Mouse (Mus musculus): ENCODE measurements around the gene Pigk. TPM values are rescaled to one million over a fixed set of nuclear protein-coding genes. Genes with fewer than 3 reads are reported as not detected.

Pigk gene
- polyA plus RNA-seq, 1 experiment from 2014 or later: 24.2 TPM

DNA sequence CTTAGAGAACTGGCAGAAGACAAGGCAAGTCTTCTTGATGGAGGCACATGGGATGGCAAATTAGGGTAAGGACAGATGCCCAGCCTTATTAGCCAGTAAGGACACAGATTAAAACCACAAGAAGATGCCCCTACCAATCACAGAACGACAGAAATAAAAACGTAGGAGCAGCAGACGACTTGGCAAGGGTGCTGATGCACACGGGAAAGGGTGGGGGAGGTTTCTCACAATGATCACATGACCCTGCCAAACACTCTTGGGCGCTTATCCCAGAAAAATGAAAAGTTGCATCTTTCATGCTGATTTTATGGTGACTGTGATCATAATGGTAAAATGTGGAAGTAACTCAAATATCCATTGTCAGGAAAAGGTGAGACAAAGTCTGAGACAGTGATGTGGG, 193.2 kb downstream of the Pigk start:
- no peak for ATAC-seq (ENCODE audit: low read depth)
- no peaks in the 10 kb centered on the region for H3K36me3 ChIP-seq
- WGBS (ENCODE audit: insufficient replicate concordance): 59% methylated on average over 5 of the region's 5 CpGs

DNA sequence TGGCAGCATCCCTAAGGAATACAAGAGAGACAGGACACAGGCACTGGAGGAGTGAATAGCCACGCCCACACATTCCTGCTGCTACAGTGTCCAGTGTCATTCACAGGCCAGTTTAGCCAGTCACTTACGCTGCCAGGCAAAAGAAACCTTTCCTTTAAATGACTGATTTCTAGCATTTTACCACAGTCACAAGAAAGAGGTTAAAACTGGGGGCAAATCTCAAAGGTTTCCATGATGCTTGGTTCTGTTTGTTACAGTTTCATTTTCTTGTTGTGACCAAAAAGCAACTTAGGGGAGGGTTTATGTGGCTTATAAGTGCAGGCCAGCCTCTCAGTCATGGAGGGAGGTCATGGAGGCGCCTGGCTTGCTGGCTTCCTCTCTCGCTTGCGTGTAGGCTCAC, 193.8 kb downstream of the Pigk start:
- Histone ChIP-seq H3K9ac (no peak overlapping the region), H3K4me3 (replicated peaks) (no peak overlapping the region), H3K36me3 (no peaks in the 10 kb centered on the region), H3K4me1 (replicated peaks) (peaks cover 9% of the 10 kb centered on the region), H3K27ac (no peak overlapping the region), H3K9me3 (replicated peaks) (no peaks in the 10 kb centered on the region), H3K27me3 (no peaks in the 10 kb centered on the region), H3K4me2 (no peak overlapping the region)
- 59% methylated on average over 5 of the region's 5 CpGs for WGBS (ENCODE audit: insufficient replicate concordance)
- DNase-seq: no peak
- no peak for ATAC-seq (ENCODE audit: low read depth)

More for the DNA sequence above, 193.2 kb downstream of the Pigk start:
- Histone ChIP-seq H3K27me3 (no peaks in the 10 kb centered on the region), H3K4me3 (replicated peaks) (no peak overlapping the region), H3K9me3 (replicated peaks) (no peaks in the 10 kb centered on the region), H3K27ac (no peak overlapping the region), H3K4me1 (replicated peaks) (peaks cover 4% of the 10 kb centered on the region; the same call in 1 of the 2 replicates), H3K9ac (no peak overlapping the region), H3K4me2 (no peak overlapping the region)
- no peak for DNase-seq

DNA sequence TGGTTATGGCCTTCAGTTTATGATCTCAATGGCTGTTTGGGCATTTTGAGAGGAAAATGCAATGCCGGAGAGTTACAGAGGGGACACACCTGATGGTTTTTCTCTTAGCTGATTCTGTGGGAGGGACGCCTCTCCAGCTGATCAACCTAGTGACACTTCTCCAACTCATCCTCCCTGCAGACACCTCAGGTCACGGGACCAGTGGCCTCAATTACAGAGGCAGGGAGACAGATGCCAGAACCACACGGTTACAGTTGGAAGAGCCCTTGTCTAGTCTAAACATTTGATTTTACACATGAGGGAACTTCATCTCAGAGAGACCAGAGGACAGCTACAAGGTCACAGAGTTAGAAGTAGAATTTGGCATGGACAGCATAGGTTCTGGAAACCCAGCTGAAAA, 197.7 kb downstream of the Pigk start:
- 56% methylated on average over 4 of the region's 4 CpGs for WGBS (ENCODE audit: insufficient replicate concordance)
- Histone ChIP-seq H3K4me1 (replicated peaks) (peaks cover 14% of the 10 kb centered on the region), H3K4me2 (no peak overlapping the region), H3K4me3 (replicated peaks) (no peak overlapping the region), H3K9me3 (replicated peaks) (no peaks in the 10 kb centered on the region), H3K36me3 (no peaks in the 10 kb centered on the region), H3K27me3 (no peaks in the 10 kb centered on the region), H3K9ac (no peak overlapping the region), H3K27ac (no peak overlapping the region)
- DNase-seq (no peak), ATAC-seq (ENCODE audit: low read depth) (no peak)

DNA sequence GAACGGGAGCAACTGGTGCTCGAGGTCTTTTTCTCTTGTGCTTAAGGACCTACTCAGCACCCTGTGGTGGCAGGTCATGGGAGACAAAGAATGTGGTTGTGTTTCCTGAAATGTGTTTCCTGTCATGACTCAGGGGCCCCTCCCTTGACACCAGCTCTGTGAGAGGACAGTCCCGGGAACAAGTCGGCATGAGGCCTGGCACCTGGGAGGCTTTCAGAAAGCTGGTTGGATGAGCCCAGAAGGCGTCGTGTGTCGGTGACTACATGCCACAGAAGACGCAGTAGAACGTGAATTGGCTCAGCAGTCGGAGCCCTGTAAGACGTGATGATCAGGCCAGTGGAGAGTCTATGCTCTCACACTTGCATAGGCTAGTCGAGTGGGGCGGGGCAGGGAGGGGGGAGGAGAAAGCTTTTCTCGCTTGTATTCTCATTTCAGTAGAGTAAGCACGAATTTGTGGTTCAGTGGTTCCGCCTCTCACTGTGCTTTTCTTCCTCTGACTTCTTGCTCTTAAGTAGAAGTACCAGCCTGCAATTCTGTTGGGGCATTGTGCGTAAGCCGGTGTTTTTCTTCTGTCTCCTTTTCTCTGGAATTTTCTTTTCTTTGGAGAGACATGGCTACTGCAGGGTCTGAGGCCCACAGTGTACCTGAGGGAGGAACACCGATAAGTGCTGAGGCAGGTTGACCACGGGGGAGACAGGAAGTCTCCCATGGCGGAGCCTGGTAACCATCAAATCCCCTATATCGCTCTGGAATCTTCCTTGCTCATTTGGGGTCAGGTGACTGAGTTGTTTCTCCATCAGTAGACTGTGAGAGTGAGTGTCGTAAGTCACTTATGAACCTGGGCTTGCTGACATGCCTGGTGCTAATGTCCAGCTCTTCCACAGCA, 198.6 kb downstream of the Pigk start:
- Histone ChIP-seq H3K4me1 (replicated peaks) (peaks cover 14% of the 10 kb centered on the region), H3K27ac (no peak overlapping the region; the same call in 1 of the 2 replicates), H3K36me3 (no peaks in the 10 kb centered on the region), H3K27me3 (no peaks in the 10 kb centered on the region), H3K4me2 (peak overlapping the region; percentile 29), H3K9ac (no peak overlapping the region), H3K4me3 (replicated peaks) (no peak overlapping the region), H3K9me3 (replicated peaks) (no peaks in the 10 kb centered on the region)
- 17% methylated on average over 23 of the region's 23 CpGs for WGBS (ENCODE audit: insufficient replicate concordance)
- peak; percentile 71 for ATAC-seq (ENCODE audit: low read depth)
- DNase-seq: peak; percentile 12

DNA sequence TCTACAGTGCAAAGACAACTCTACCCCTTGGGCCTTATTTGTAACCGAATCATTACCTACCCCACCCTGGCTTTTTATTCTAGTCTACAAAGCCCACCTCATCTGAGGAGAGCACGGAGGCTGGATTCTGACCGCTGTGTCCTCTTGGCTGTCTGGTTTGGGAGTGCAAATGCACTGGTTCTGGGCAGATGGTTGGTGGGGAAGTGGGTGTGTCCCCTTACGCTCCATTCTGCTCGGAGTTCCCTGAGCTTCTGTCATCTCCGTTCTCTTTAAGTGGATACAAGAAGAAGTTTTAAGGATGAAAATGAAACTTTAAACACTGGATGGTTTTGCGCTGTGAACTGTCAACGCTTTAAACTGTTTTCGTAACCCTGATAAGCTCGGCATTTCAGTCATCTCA, 199.2 kb downstream of the Pigk start:
- DNase-seq (no peak), ATAC-seq (ENCODE audit: low read depth) (no peak)
- Histone ChIP-seq H3K27me3 (no peaks in the 10 kb centered on the region), H3K27ac (no peak overlapping the region), H3K4me1 (replicated peaks) (peaks cover 14% of the 10 kb centered on the region), H3K9me3 (replicated peaks) (no peaks in the 10 kb centered on the region), H3K36me3 (no peaks in the 10 kb centered on the region), H3K9ac (no peak overlapping the region), H3K4me2 (no peak overlapping the region), H3K4me3 (replicated peaks) (no peak overlapping the region)
- WGBS (ENCODE audit: insufficient replicate concordance): 72% methylated on average over 10 of the region's 10 CpGs

DNA sequence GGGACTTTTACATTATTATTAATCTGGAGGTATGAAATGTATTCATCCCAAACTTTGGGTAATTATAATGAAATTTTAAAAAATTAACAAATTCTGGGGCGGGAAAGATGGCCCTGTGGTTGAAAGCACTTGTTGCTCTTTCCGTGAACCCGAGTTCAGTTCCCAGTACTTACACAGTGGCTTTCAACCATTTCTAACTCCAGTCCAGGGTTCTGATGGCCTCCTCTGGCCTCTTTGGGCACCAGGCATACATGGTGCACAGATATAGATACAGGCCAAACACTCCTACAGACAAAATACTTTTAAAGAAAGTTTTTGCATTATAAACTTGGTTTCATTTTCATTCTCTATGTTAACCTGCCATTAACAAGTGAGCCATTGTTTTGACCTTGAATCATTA, 199.7 kb downstream of the Pigk start:
- no peaks in the 10 kb centered on the region for H3K36me3 ChIP-seq
- no peak overlapping the region for H3K4me2 ChIP-seq
- DNase-seq: no peak
- H3K27me3 ChIP-seq: no peaks in the 10 kb centered on the region
- H3K9ac ChIP-seq: no peak overlapping the region
- WGBS (ENCODE audit: insufficient replicate concordance): 80% methylated on average over 3 of the region's 3 CpGs
- no peak overlapping the region for H3K4me3 ChIP-seq (replicated peaks)
- H3K4me1 ChIP-seq (replicated peaks): peaks cover 14% of the 10 kb centered on the region
- ATAC-seq (ENCODE audit: low read depth): no peak
- H3K27ac ChIP-seq: no peak overlapping the region
- H3K9me3 ChIP-seq (replicated peaks): no peaks in the 10 kb centered on the region

DNA sequence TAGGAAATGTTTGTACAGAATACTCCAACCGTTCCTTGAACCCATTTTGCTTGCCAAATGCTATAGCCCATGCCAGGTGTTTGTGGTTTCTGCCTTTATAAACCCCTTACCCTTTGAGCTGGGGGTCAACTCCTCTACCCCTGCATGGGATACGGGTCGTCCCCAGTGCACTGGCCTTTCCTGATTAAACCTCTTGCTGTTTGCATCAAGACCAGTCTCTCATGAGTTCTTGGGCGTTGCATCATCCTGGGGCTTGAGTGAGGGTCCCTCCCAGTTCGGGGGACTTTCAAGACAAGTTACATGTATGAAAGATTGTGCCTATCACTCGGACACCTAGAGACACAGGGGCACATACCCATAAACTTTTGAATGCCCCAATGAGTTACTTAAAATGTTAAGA, 200.5 kb downstream of the Pigk start:
- WGBS (ENCODE audit: insufficient replicate concordance): 65% methylated on average over 6 of the region's 6 CpGs
- Histone ChIP-seq H3K9ac (no peak overlapping the region), H3K4me2 (no peak overlapping the region), H3K4me1 (replicated peaks) (peaks cover 14% of the 10 kb centered on the region), H3K27ac (no peak overlapping the region), H3K9me3 (replicated peaks) (no peaks in the 10 kb centered on the region), H3K27me3 (no peaks in the 10 kb centered on the region), H3K36me3 (no peaks in the 10 kb centered on the region), H3K4me3 (replicated peaks) (no peak overlapping the region)
- ATAC-seq (ENCODE audit: low read depth) (no peak), DNase-seq (no peak)

DNA sequence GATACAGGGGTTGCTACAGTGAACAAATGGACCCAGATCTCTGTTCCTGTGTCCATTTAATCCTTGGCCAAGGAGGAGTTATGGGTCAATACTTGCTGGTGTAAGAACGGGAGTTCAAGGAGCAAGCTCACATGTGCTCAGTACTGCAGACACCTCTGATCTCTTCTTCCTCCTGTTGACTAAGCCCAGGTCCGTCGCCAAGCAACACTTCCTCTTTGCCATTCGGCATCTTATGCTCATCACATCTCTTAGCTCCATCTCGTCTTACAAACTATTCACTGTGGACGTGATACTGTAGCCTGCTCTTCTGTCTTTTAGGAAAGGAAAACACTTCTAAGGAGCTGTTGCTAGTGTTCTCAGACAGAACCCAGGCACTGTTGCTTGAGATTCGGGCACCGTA, 203.7 kb downstream of the Pigk start:
- WGBS (ENCODE audit: insufficient replicate concordance): 59% methylated on average over 8 of the region's 8 CpGs
- H3K27ac ChIP-seq: no peak overlapping the region
- H3K36me3 ChIP-seq: no peaks in the 10 kb centered on the region
- H3K4me1 ChIP-seq (replicated peaks): peaks cover 7% of the 10 kb centered on the region; the same call in 1 of the 2 replicates
- H3K4me2 ChIP-seq: no peak overlapping the region
- no peaks in the 10 kb centered on the region for H3K27me3 ChIP-seq
- ATAC-seq (ENCODE audit: low read depth) (no peak), DNase-seq (no peak)
- H3K4me3 ChIP-seq (replicated peaks): no peak overlapping the region
- H3K9ac ChIP-seq: no peak overlapping the region
- no peaks in the 10 kb centered on the region for H3K9me3 ChIP-seq (replicated peaks)

DNA sequence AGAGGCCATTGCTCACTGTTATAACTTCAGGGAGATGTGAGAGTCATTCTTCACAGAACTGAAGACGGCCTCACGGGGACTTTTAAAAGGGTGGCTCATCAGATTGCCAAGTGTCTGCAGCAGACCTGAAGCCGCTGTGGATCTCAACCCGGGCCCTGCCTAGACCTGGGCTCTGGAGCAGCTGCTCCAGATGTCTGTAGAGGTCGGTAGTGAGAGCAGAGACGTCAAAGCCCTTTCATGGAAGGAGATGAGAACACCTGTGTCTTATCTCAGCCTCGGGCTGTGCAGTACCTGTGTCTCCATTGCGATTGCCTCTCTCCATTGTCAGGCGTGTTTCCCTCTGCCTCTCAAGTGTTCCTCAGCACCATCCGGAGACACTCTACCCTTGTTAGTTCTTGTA, 205.2 kb downstream of the Pigk start:
- DNase-seq (no peak), ATAC-seq (ENCODE audit: low read depth) (no peak)
- H3K36me3 ChIP-seq: no peaks in the 10 kb centered on the region
- H3K27ac ChIP-seq: no peak overlapping the region
- no peak overlapping the region for H3K9ac ChIP-seq
- no peaks in the 10 kb centered on the region for H3K27me3 ChIP-seq
- H3K9me3 ChIP-seq (replicated peaks): no peaks in the 10 kb centered on the region
- no peaks in the 10 kb centered on the region for H3K4me1 ChIP-seq (replicated peaks)
- H3K4me2 ChIP-seq: no peak overlapping the region
- no peak overlapping the region for H3K4me3 ChIP-seq (replicated peaks)
- WGBS (ENCODE audit: insufficient replicate concordance): 61% methylated on average over 10 of the region's 10 CpGs

DNA sequence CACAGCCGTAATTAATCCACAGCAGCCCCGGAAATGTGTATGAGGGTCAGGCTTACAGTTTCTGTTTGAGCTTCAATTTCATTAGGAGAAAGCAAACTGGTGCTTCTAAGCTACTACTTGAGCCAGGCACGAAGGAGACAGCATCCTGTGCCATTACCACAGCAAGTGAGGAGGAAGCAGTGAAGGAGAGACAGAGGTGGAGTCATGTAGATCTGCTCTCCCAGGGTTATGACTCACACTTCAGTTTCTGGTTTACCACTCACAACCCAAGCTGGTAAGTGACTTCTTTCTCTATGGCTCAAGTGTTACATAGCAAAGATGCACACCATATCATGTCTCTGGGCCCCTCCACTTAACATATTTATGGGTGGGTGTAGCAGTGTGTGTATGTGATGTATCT, 206.5 kb downstream of the Pigk start:
- DNase-seq: no peak
- Histone ChIP-seq H3K27me3 (no peaks in the 10 kb centered on the region), H3K4me2 (no peak overlapping the region), H3K9me3 (replicated peaks) (no peaks in the 10 kb centered on the region), H3K4me3 (replicated peaks) (no peak overlapping the region), H3K36me3 (no peaks in the 10 kb centered on the region), H3K27ac (no peak overlapping the region), H3K4me1 (replicated peaks) (peaks cover 7% of the 10 kb centered on the region; the same call in 1 of the 2 replicates), H3K9ac (no peak overlapping the region)
- WGBS (ENCODE audit: insufficient replicate concordance): 47% methylated on average over 3 of the region's 3 CpGs
- ATAC-seq (ENCODE audit: low read depth): no peak

DNA sequence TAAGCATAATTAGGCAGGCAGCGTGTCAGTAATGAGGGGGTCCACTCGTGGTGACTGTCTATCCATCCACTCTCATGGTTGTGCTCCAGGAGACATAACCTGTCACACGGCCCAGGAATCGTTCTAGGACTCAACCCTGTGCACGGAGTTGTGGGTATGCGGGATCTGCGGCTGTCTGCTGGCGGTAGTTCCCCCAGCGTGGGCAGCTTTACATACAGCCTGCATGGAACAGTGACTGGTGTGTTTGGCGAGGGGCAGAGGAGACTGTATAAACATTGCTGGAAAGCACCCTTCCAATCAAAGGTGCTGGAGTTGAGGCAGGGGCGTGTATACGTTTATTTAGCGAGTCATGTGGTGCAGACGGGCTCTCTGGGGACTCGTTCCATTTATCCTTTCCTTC, 209.6 kb downstream of the Pigk start:
- DNase-seq: no peak
- H3K36me3 ChIP-seq: no peaks in the 10 kb centered on the region
- 67% methylated on average over 15 of the region's 15 CpGs for WGBS (ENCODE audit: insufficient replicate concordance)

DNA sequence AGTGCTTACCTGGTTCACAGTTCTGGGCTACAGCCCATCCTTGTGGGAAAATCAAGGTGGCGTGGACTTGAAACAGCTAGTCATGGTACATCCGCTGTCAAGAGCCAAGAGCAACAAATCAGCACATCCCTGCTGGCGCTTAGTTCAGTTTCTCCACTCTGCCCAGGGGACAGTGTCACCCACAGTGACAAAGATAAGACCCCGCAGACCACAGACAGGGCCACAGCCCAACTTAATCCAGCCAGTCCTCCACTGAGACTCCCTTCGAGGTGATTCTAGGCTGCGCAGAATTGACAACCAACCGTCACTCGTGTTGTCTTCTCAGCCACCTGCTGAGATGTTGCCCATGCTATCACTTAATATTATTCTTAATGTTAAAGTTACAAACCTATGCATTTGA, 211.5 kb downstream of the Pigk start:
- Histone ChIP-seq H3K4me3 (replicated peaks) (no peak overlapping the region), H3K36me3 (no peaks in the 10 kb centered on the region), H3K4me1 (replicated peaks) (peaks cover 39% of the 10 kb centered on the region), H3K27me3 (no peaks in the 10 kb centered on the region), H3K9ac (no peak overlapping the region), H3K27ac (no peak overlapping the region), H3K4me2 (no peak overlapping the region), H3K9me3 (replicated peaks) (no peaks in the 10 kb centered on the region)
- ATAC-seq (ENCODE audit: low read depth) (peak; percentile 47), DNase-seq (no peak)
- WGBS (ENCODE audit: insufficient replicate concordance): 16% methylated on average over 8 of the region's 8 CpGs

More for the DNA sequence above, 209.6 kb downstream of the Pigk start:
- no peak overlapping the region for H3K4me2 ChIP-seq
- H3K27ac ChIP-seq: no peak overlapping the region
- no peak for ATAC-seq (ENCODE audit: low read depth)
- H3K4me3 ChIP-seq (replicated peaks): no peak overlapping the region
- H3K4me1 ChIP-seq (replicated peaks): peaks cover 22% of the 10 kb centered on the region
- no peaks in the 10 kb centered on the region for H3K9me3 ChIP-seq (replicated peaks)
- H3K27me3 ChIP-seq: no peaks in the 10 kb centered on the region
- H3K9ac ChIP-seq: no peak overlapping the region
